Mouse (Mus musculus): ENCODE measurements at regions not wholly inside any gene's neighbourhood (a gene's known extent, or its start where the extent isn't known, plus 50 kb on each side); places are given as distances from the start of the nearest gene placed in this dataset.
A peak's percentile ranks its signal among the peaks of the same experiment; 100 is the strongest.

DNA sequence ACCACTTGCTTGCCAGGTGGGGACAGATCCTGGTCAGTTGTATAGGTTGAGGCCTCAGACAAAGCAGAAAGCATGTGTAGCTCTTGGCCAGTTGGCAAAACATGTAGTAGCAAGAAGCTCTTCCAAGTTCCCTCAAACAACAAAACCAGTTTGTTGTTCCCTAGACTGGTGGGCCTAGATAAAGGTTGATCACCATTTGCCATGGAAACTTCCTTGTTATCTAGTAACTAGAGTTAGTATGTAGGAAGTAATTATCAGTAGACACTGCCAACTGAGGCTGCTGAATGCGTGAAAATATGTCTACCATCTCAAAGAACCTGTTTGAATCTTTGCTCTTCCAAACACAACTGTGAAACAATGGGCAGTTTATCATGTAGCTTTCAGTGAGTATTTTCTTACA is 1098.7 kb downstream of the Pcdh18 start:
- no peak overlapping the region for H3K9ac ChIP-seq (ENCODE audit: insufficient read depth, low read depth, low read length, poor library complexity, severe bottlenecking)
- H3K9me3 ChIP-seq (ENCODE audit: control insufficient read depth, insufficient read depth, low read depth, low read length) = no peaks in the 10 kb centered on the region
- DNase-seq (ENCODE audit: low read depth, low spot score) = no peak
- no peaks in the 10 kb centered on the region for H3K36me3 ChIP-seq (ENCODE audit: control insufficient read depth, insufficient read depth, low read length, poor library complexity, severe bottlenecking)
- in situ Hi-C loops (cut with MboI; ENCODE audit: low sequenced_read_pairs in 2 of 2, unreplicated experiment in 2 of 2) = no loop called here
- H3K4me3 ChIP-seq (ENCODE audit: insufficient read depth in 1 of 2, low read depth in 1 of 2, low read length in 2 of 2, poor library complexity in 1 of 2, severe bottlenecking in 1 of 2) = no peak overlapping the region
- H3K4me1 ChIP-seq (ENCODE audit: control insufficient read depth in 2 of 2, insufficient read depth in 2 of 2, low read length in 2 of 2, poor library complexity in 1 of 2) = no peaks in the 10 kb centered on the region
- no peak overlapping the region for H3K27ac ChIP-seq (ENCODE audit: insufficient read depth, low read depth, low read length, poor library complexity, severe bottlenecking)
- TF ChIP-seq ZC3H11A (IDR thresholded peaks at IDR 0.05; ENCODE audit: borderline replicate concordance, low read depth, low read length) (no peak), HCFC1 (IDR thresholded peaks at IDR 0.05; ENCODE audit: borderline replicate concordance, insufficient read depth, low read length) (no peak), MAFK (IDR thresholded peaks at IDR 0.05; ENCODE audit: insufficient read depth, low read depth, low read length) (no peak), ZNF384 (IDR thresholded peaks at IDR 0.05; ENCODE audit: low read depth, low read length) (no peak), CHD2 (IDR thresholded peaks at IDR 0.05; ENCODE audit: low read depth, low read length) (no peak)

DNA sequence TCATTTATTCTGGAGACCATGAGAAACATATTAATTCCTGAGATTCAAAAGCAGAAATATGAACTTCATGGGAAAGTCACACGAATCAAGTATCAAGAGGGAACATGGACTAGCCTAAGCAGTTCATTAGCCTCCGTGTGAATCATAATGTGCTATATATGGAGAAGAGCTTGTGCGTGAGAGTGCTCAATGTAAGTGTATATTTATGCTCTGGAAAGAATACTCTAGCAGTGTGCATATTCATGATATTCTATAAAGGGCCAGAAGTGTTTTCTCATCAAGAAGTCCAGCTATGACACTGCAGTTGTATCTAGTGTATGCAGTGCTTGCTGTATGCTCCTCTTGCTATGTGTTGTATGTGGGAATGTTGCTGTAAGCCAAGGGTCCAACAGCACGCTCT is 1102.0 kb downstream of the Pcdh18 start:
- DNase-seq (ENCODE audit: low read depth, low spot score) = no peak
- TF ChIP-seq MAFK (IDR thresholded peaks at IDR 0.05; ENCODE audit: insufficient read depth, low read depth, low read length) (no peak), ZNF384 (IDR thresholded peaks at IDR 0.05; ENCODE audit: low read depth, low read length) (no peak), ZC3H11A (IDR thresholded peaks at IDR 0.05; ENCODE audit: borderline replicate concordance, low read depth, low read length) (no peak), HCFC1 (IDR thresholded peaks at IDR 0.05; ENCODE audit: borderline replicate concordance, insufficient read depth, low read length) (no peak), CHD2 (IDR thresholded peaks at IDR 0.05; ENCODE audit: low read depth, low read length) (no peak)

GRCm38 (mm10) chr3:48631889-48632483 is 1125.1 kb downstream of the Pcdh18 start:
- H3K27ac ChIP-seq (ENCODE audit: insufficient read depth, low read depth, low read length, poor library complexity, severe bottlenecking) = no peak overlapping the region
- TF ChIP-seq MAFK (IDR thresholded peaks at IDR 0.05; ENCODE audit: insufficient read depth, low read depth, low read length) (no peak), ZNF384 (IDR thresholded peaks at IDR 0.05; ENCODE audit: low read depth, low read length) (no peak), HCFC1 (IDR thresholded peaks at IDR 0.05; ENCODE audit: borderline replicate concordance, insufficient read depth, low read length) (no peak), ZC3H11A (IDR thresholded peaks at IDR 0.05; ENCODE audit: borderline replicate concordance, low read depth, low read length) (no peak)
- H3K4me3 ChIP-seq (ENCODE audit: insufficient read depth in 1 of 2, low read depth in 1 of 2, low read length in 2 of 2, poor library complexity in 1 of 2, severe bottlenecking in 1 of 2) = no peak overlapping the region
- in situ Hi-C loops (cut with MboI; ENCODE audit: low sequenced_read_pairs in 2 of 2, unreplicated experiment in 2 of 2) = no loop called here
- H3K9ac ChIP-seq (ENCODE audit: insufficient read depth, low read depth, low read length, poor library complexity, severe bottlenecking) = no peak overlapping the region
- no peak for DNase-seq (ENCODE audit: low read depth, low spot score)
- H3K4me1 ChIP-seq (ENCODE audit: control insufficient read depth in 2 of 2, insufficient read depth in 2 of 2, low read length in 2 of 2, poor library complexity in 1 of 2) = no peaks in the 10 kb centered on the region
- no peaks in the 10 kb centered on the region for H3K36me3 ChIP-seq (ENCODE audit: control insufficient read depth, insufficient read depth, low read length, poor library complexity, severe bottlenecking)
- no peaks in the 10 kb centered on the region for H3K9me3 ChIP-seq (ENCODE audit: control insufficient read depth, insufficient read depth, low read depth, low read length)

More for the DNA sequence above, 1102.0 kb downstream of the Pcdh18 start:
- H3K27ac ChIP-seq (ENCODE audit: insufficient read depth, low read depth, low read length, poor library complexity, severe bottlenecking) = no peak overlapping the region
- no peak overlapping the region for H3K4me3 ChIP-seq (ENCODE audit: insufficient read depth in 1 of 2, low read depth in 1 of 2, low read length in 2 of 2, poor library complexity in 1 of 2, severe bottlenecking in 1 of 2)
- H3K9me3 ChIP-seq (ENCODE audit: control insufficient read depth, insufficient read depth, low read depth, low read length) = no peaks in the 10 kb centered on the region
- H3K9ac ChIP-seq (ENCODE audit: insufficient read depth, low read depth, low read length, poor library complexity, severe bottlenecking) = no peak overlapping the region
- in situ Hi-C loops (cut with MboI; ENCODE audit: low sequenced_read_pairs in 2 of 2, unreplicated experiment in 2 of 2) = no loop called here
- no peaks in the 10 kb centered on the region for H3K36me3 ChIP-seq (ENCODE audit: control insufficient read depth, insufficient read depth, low read length, poor library complexity, severe bottlenecking)
- H3K4me1 ChIP-seq (ENCODE audit: control insufficient read depth in 2 of 2, insufficient read depth in 2 of 2, low read length in 2 of 2, poor library complexity in 1 of 2) = no peaks in the 10 kb centered on the region

DNA sequence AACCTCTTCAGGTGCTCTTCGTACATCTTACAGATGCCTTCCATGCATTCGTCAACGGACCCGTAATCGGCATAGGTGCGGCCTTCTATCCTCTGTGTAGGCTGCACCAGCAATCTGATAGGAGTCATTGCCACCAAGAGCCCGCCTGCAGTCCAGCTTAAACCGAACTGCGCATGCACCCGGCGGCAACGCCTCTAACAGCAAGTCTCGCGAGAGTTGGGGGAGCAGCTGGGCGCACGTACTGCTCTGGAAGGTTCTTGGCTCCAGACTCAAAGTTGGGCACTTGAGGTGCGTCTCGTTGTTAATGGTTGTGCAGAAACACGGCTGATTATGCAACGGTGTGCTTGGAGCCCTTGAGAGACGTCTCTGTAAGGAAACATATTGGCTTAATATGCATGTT is 1148.2 kb downstream of the Pcdh18 start:
- Histone ChIP-seq H3K4me1 (ENCODE audit: control insufficient read depth in 2 of 2, insufficient read depth in 2 of 2, low read length in 2 of 2, poor library complexity in 1 of 2) (no peaks in the 10 kb centered on the region), H3K9me3 (ENCODE audit: control insufficient read depth, insufficient read depth, low read depth, low read length) (no peaks in the 10 kb centered on the region), H3K36me3 (ENCODE audit: control insufficient read depth, insufficient read depth, low read length, poor library complexity, severe bottlenecking) (no peaks in the 10 kb centered on the region), H3K27ac (ENCODE audit: insufficient read depth, low read depth, low read length, poor library complexity, severe bottlenecking) (no peak overlapping the region), H3K9ac (ENCODE audit: insufficient read depth, low read depth, low read length, poor library complexity, severe bottlenecking) (no peak overlapping the region), H3K4me3 (ENCODE audit: insufficient read depth in 1 of 2, low read depth in 1 of 2, low read length in 2 of 2, poor library complexity in 1 of 2, severe bottlenecking in 1 of 2) (no peak overlapping the region)
- TF ChIP-seq ZC3H11A (IDR thresholded peaks at IDR 0.05; ENCODE audit: borderline replicate concordance, low read depth, low read length) (no peak), ZNF384 (IDR thresholded peaks at IDR 0.05; ENCODE audit: low read depth, low read length) (no peak), CHD2 (IDR thresholded peaks at IDR 0.05; ENCODE audit: low read depth, low read length) (peak; percentile 78), MAFK (IDR thresholded peaks at IDR 0.05; ENCODE audit: insufficient read depth, low read depth, low read length) (no peak), HCFC1 (IDR thresholded peaks at IDR 0.05; ENCODE audit: borderline replicate concordance, insufficient read depth, low read length) (no peak)
- DNase-seq (ENCODE audit: low read depth, low spot score) = no peak
- in situ Hi-C loops (cut with MboI; ENCODE audit: low sequenced_read_pairs in 2 of 2, unreplicated experiment in 2 of 2) = no loop called here

GRCm38 (mm10) chr3:48604840-48605239 is 1152.3 kb downstream of the Pcdh18 start:
- no peak overlapping the region for H3K9ac ChIP-seq (ENCODE audit: insufficient read depth, low read depth, low read length, poor library complexity, severe bottlenecking)
- H3K4me3 ChIP-seq (ENCODE audit: insufficient read depth in 1 of 2, low read depth in 1 of 2, low read length in 2 of 2, poor library complexity in 1 of 2, severe bottlenecking in 1 of 2) = no peak overlapping the region
- no peaks in the 10 kb centered on the region for H3K36me3 ChIP-seq (ENCODE audit: control insufficient read depth, insufficient read depth, low read length, poor library complexity, severe bottlenecking)
- TF ChIP-seq CHD2 (IDR thresholded peaks at IDR 0.05; ENCODE audit: low read depth, low read length) = no peak
- TF ChIP-seq ZC3H11A (IDR thresholded peaks at IDR 0.05; ENCODE audit: borderline replicate concordance, low read depth, low read length) = no peak
- no peak for TF ChIP-seq ZNF384 (IDR thresholded peaks at IDR 0.05; ENCODE audit: low read depth, low read length)
- no peak for TF ChIP-seq HCFC1 (IDR thresholded peaks at IDR 0.05; ENCODE audit: borderline replicate concordance, insufficient read depth, low read length)
- TF ChIP-seq MAFK (IDR thresholded peaks at IDR 0.05; ENCODE audit: insufficient read depth, low read depth, low read length) = no peak
- no peaks in the 10 kb centered on the region for H3K9me3 ChIP-seq (ENCODE audit: control insufficient read depth, insufficient read depth, low read depth, low read length)
- no peak overlapping the region for H3K27ac ChIP-seq (ENCODE audit: insufficient read depth, low read depth, low read length, poor library complexity, severe bottlenecking)
- no peaks in the 10 kb centered on the region for H3K4me1 ChIP-seq (ENCODE audit: control insufficient read depth in 2 of 2, insufficient read depth in 2 of 2, low read length in 2 of 2, poor library complexity in 1 of 2)
- in situ Hi-C loops (cut with MboI; ENCODE audit: low sequenced_read_pairs in 2 of 2, unreplicated experiment in 2 of 2) = no loop called here
- DNase-seq (ENCODE audit: low read depth, low spot score) = no peak
